Mouse (Mus musculus): ENCODE results near the gene Strn. TPM values are rescaled to one million over a fixed set of nuclear protein-coding genes. Genes with fewer than 3 reads are reported as not detected.

Strn gene
- 7.8 and 9.1 TPM in 2 replicates for polyA plus RNA-seq (2016; fragmentation: Nextera tagmentation; extraction: Ambion mirVana)

DNA sequence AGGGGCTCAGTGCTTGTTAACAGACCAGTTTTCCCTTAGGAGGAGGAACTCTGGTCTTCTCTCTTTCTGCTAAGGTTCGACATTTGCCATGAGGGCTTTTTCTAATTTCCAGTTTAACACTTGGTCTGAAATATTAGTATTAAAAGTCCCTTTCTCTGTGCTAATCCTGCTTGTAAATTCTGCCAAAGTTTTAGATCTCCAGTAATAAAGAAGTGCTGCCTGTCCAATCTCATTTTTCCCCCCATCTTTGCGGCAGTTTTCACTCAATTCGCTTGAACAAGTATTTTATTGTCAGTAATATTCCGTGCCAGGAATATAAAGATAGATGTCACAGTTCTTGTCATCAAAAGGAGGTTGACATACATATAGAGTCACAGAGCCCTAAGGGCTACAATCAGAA is at the start of gene Strn:
TSS of gene Strn (minus strand) at position 101 of the 400 bp plus-strand sequence.
- Histone ChIP-seq H3K36me3 (no peaks in the 10 kb centered on the region), H3K9me3 (replicated peaks) (no peaks in the 10 kb centered on the region), H3K27me3 (no peaks in the 10 kb centered on the region; the same call in 1 of the 2 replicates), H3K9ac (peak within 1 kb of the TSS; percentile 84), H3K4me2 (replicated peaks) (peak within 1 kb of the TSS; percentile 77), H3K27ac (peak within 1 kb of the TSS; percentile 88), H3K4me3 (peak within 1 kb of the TSS; percentile 87), H3K4me1 (peaks cover 18% of the 10 kb centered on the region)
- 38% methylated on average over 4 of the region's 4 CpGs for WGBS
- no peak for ATAC-seq (ENCODE audit: low FRiP score)

DNA sequence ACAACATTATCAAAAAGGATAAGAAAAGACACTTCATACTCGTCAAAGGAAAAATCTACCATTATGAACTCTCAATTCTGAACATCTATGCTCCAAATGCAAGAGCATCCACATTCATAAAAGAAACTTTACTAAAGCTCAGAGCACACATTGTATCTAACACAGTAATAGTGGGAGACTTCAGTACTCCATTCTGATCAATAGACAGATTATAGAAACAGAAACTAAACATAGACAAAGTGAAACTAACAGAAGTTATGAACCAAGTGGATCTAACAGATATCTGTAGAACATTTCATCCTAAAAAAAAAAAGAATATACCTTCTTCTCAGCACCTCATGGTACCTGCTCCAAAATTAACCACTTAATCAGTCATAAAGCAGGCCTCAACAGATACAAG is 41.8 kb upstream of the Strn start:
- no peak overlapping the region for H3K9ac ChIP-seq
- no peaks in the 10 kb centered on the region for H3K9me3 ChIP-seq (replicated peaks)
- H3K4me2 ChIP-seq (replicated peaks), result no peak overlapping the region
- H3K27ac ChIP-seq, result no peak overlapping the region
- WGBS, result 97% methylated on average over 1 of the region's 1 CpGs
- no peak for ATAC-seq (ENCODE audit: low FRiP score)
- H3K4me1 ChIP-seq, result no peaks in the 10 kb centered on the region
- H3K36me3 ChIP-seq, result peaks cover 18% of the 10 kb centered on the region
- no peaks in the 10 kb centered on the region for H3K27me3 ChIP-seq
- H3K4me3 ChIP-seq, result no peak overlapping the region

GRCm38 (mm10) chr17:78772317-78772716 is 35.3 kb upstream of the Strn start:
- no peak for ATAC-seq (ENCODE audit: low FRiP score)
- Histone ChIP-seq H3K4me3 (no peak overlapping the region), H3K27me3 (no peaks in the 10 kb centered on the region), H3K27ac (no peak overlapping the region), H3K36me3 (peaks cover 33% of the 10 kb centered on the region), H3K9me3 (replicated peaks) (no peaks in the 10 kb centered on the region), H3K4me1 (no peaks in the 10 kb centered on the region), H3K4me2 (replicated peaks) (no peak overlapping the region), H3K9ac (no peak overlapping the region)
- 98% methylated on average over 2 of the region's 2 CpGs for WGBS

GRCm38 (mm10) chr17:78770932-78771331 is 33.9 kb upstream of the Strn start:
- Histone ChIP-seq H3K36me3 (peaks cover 40% of the 10 kb centered on the region), H3K4me1 (no peaks in the 10 kb centered on the region), H3K27me3 (no peaks in the 10 kb centered on the region), H3K4me3 (no peak overlapping the region), H3K9ac (no peak overlapping the region), H3K9me3 (replicated peaks) (no peaks in the 10 kb centered on the region), H3K4me2 (replicated peaks) (no peak overlapping the region), H3K27ac (no peak overlapping the region)
- WGBS, result 88% methylated on average over 7 of the region's 7 CpGs
- no peak for ATAC-seq (ENCODE audit: low FRiP score)

GRCm38 (mm10) chr17:78769341-78769740 is 32.3 kb upstream of the Strn start:
- no peak overlapping the region for H3K9ac ChIP-seq
- H3K4me2 ChIP-seq (replicated peaks), result no peak overlapping the region
- no peaks in the 10 kb centered on the region for H3K9me3 ChIP-seq (replicated peaks)
- WGBS, result 82% methylated on average over 3 of the region's 3 CpGs
- no peak overlapping the region for H3K4me3 ChIP-seq
- no peak for ATAC-seq (ENCODE audit: low FRiP score)
- no peak overlapping the region for H3K27ac ChIP-seq
- H3K27me3 ChIP-seq, result no peaks in the 10 kb centered on the region
- H3K4me1 ChIP-seq, result no peaks in the 10 kb centered on the region
- peaks cover 49% of the 10 kb centered on the region for H3K36me3 ChIP-seq

GRCm38 (mm10) chr17:78768937-78769336 is 31.9 kb upstream of the Strn start:
- Histone ChIP-seq H3K9me3 (replicated peaks) (no peaks in the 10 kb centered on the region), H3K9ac (no peak overlapping the region), H3K4me1 (no peaks in the 10 kb centered on the region), H3K27me3 (no peaks in the 10 kb centered on the region), H3K4me2 (replicated peaks) (no peak overlapping the region), H3K27ac (no peak overlapping the region), H3K4me3 (no peak overlapping the region), H3K36me3 (peaks cover 53% of the 10 kb centered on the region)
- 85% methylated on average over 2 of the region's 2 CpGs for WGBS
- ATAC-seq (ENCODE audit: low FRiP score), result no peak

DNA sequence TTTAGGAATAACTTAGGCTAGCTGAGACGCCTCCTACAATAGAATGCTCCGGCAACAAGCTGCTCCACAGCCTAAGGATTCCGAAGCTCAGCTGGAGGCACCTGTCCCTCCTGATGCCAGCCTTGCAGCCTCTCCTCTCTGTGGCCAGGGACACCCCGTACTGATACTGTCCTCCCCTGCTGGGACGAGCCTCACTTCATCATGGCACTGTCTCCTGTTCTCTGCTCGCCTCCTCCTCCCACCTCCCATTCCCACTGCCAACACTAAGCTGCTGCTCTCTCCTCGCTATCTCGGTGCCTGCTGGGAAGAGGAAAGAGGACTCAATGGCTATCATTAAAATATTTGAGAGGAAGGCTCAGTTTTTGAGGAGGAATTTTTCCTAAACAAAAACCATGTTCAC is 30.6 kb upstream of the Strn start:
- Histone ChIP-seq H3K4me1 (no peaks in the 10 kb centered on the region), H3K36me3 (peaks cover 48% of the 10 kb centered on the region), H3K27ac (no peak overlapping the region), H3K9ac (no peak overlapping the region), H3K9me3 (replicated peaks) (no peaks in the 10 kb centered on the region), H3K4me3 (no peak overlapping the region), H3K4me2 (replicated peaks) (no peak overlapping the region), H3K27me3 (no peaks in the 10 kb centered on the region)
- ATAC-seq (ENCODE audit: low FRiP score), result no peak
- WGBS, result 74% methylated on average over 8 of the region's 8 CpGs

GRCm38 (mm10) chr17:78766084-78766483 is 29.1 kb upstream of the Strn start:
- Histone ChIP-seq H3K27me3 (no peaks in the 10 kb centered on the region), H3K9ac (no peak overlapping the region), H3K9me3 (replicated peaks) (no peaks in the 10 kb centered on the region), H3K36me3 (peaks cover 43% of the 10 kb centered on the region), H3K4me3 (no peak overlapping the region), H3K4me1 (no peaks in the 10 kb centered on the region), H3K27ac (no peak overlapping the region), H3K4me2 (replicated peaks) (no peak overlapping the region)
- no peak for ATAC-seq (ENCODE audit: low FRiP score)
- WGBS, result 81% methylated on average over 7 of the region's 7 CpGs

- Histone ChIP-seq H3K27me3 (no peaks in the 10 kb centered on the region), H3K9ac (no peak overlapping the region), H3K36me3 (peaks cover 43% of the 10 kb centered on the region), H3K4me1 (no peaks in the 10 kb centered on the region), H3K4me2 (replicated peaks) (no peak overlapping the region), H3K4me3 (no peak overlapping the region), H3K9me3 (replicated peaks) (no peaks in the 10 kb centered on the region), H3K27ac (no peak overlapping the region)
- 95% methylated on average over 5 of the region's 5 CpGs for WGBS
- ATAC-seq (ENCODE audit: low FRiP score), result no peak
These were observed 26.3 kb upstream of the Strn start for GRCm38 (mm10) chr17:78763272-78763671.

GRCm38 (mm10) chr17:78752938-78753655 is 16.1 kb upstream of the Strn start:
- ATAC-seq (ENCODE audit: low FRiP score), result no peak
- Histone ChIP-seq H3K9ac (no peak overlapping the region), H3K9me3 (replicated peaks) (no peaks in the 10 kb centered on the region), H3K4me1 (no peaks in the 10 kb centered on the region), H3K4me2 (replicated peaks) (no peak overlapping the region), H3K27ac (no peak overlapping the region), H3K27me3 (no peaks in the 10 kb centered on the region), H3K36me3 (peaks cover 33% of the 10 kb centered on the region), H3K4me3 (no peak overlapping the region)
- 52% methylated on average over 17 of the region's 17 CpGs for WGBS

DNA sequence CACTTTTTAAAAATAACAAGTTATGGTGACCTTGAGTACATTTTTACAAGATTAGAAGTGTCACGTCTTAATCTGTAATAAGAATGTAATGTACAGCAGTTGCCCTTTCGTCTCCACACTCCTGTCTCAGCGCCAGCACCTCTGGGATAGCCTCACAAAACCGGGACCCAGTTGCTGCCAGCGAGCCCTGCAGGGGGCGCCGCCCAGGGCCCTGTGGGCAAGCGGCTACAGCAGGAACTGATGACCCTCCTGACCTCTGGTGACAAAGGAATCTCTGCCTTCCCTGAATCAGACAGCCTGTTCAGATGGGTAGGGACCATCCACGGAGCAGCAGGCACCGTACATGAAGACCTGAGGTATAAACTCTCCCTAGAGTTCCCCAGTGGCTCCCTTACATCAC is 15.1 kb upstream of the Strn start:
- no peak overlapping the region for H3K4me3 ChIP-seq
- no peaks in the 10 kb centered on the region for H3K27me3 ChIP-seq
- ATAC-seq (ENCODE audit: low FRiP score), result no peak
- WGBS, result 53% methylated on average over 10 of the region's 10 CpGs
- H3K9me3 ChIP-seq (replicated peaks), result no peaks in the 10 kb centered on the region
- no peak overlapping the region for H3K27ac ChIP-seq
- H3K9ac ChIP-seq, result no peak overlapping the region
- no peaks in the 10 kb centered on the region for H3K4me1 ChIP-seq
- H3K36me3 ChIP-seq, result peaks cover 28% of the 10 kb centered on the region
- no peak overlapping the region for H3K4me2 ChIP-seq (replicated peaks)

- Histone ChIP-seq H3K27ac (no peak overlapping the region), H3K4me2 (replicated peaks) (no peak overlapping the region), H3K36me3 (peaks cover 12% of the 10 kb centered on the region; the same call in 1 of the 2 replicates), H3K9me3 (replicated peaks) (no peaks in the 10 kb centered on the region), H3K27me3 (no peaks in the 10 kb centered on the region), H3K4me1 (no peaks in the 10 kb centered on the region), H3K4me3 (no peak overlapping the region), H3K9ac (no peak overlapping the region)
- WGBS, result 94% methylated on average over 9 of the region's 9 CpGs
- no peak for ATAC-seq (ENCODE audit: low FRiP score)
These were observed 11.4 kb upstream of the Strn start for GRCm38 (mm10) chr17:78748440-78748839.

DNA sequence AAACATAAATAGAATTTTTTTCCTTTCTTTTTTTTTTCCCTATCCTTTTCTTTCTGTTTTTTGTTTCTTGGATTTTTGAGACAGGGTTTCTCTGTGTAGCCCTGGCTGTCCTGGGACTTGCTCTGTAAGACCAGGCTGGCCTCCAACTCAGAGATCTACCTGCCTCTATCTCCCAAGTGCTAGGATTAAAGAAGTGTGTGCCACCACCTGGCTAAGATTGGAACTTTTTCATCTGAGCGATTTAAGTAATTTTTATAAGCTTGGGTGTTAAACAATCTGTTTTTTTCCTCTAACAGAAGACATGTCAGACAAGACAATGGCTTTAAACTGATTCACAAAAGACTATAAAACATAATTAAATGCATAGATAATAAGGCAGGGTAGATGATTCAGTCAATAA is 1.4 kb upstream of the Strn start:
- ATAC-seq (ENCODE audit: low FRiP score), result no peak
- 48% methylated on average over 1 of the region's 1 CpGs for WGBS

More for the DNA sequence above, 1.4 kb upstream of the Strn start:
- no peaks in the 10 kb centered on the region; the same call in 1 of the 2 replicates for H3K27me3 ChIP-seq
- H3K4me2 ChIP-seq (replicated peaks), result no peak overlapping the region
- no peak overlapping the region for H3K9ac ChIP-seq
- H3K4me1 ChIP-seq, result peaks cover 14% of the 10 kb centered on the region
- H3K36me3 ChIP-seq, result no peaks in the 10 kb centered on the region
- H3K27ac ChIP-seq, result no peak overlapping the region
- H3K9me3 ChIP-seq (replicated peaks), result no peaks in the 10 kb centered on the region
- no peak overlapping the region for H3K4me3 ChIP-seq

Data from hindbrain, embryonic 12.5 days (tissue).